Mouse (Mus musculus) cortical plate, adult 2 months (tissue): ENCODE results near the gene Hoxb5.

ENCODE experiments used
- CTCF ChIP-seq: fragments of 200-500 bp; IDR thresholded peaks from 2 replicates; pipeline ENCODE4 v1.5.1; 2011; ENCODE audit warnings: mild to moderate bottlenecking, control low read depth, low read length; ENCODE audit not compliant: insufficient read depth; ENCODE audit errors: extremely low read depth
- POLR2A ChIP-seq: fragments of 200-500 bp; IDR thresholded peaks from 2 replicates; pipeline ENCODE4 v1.6.1; 2011; ENCODE audit warnings: mild to moderate bottlenecking, low read length, control low read depth; ENCODE audit not compliant: insufficient read depth; ENCODE audit errors: extremely low read depth

GRCm38 (mm10) chr11:96291681-96292564, 11.2 kb upstream of the Hoxb5 start, which contains the start of gene Hoxb6:
- no peak for TF ChIP-seq POLR2A
- TF ChIP-seq CTCF: no peak
